Mouse (Mus musculus): ENCODE measurements around the gene Cd5.

DNA sequence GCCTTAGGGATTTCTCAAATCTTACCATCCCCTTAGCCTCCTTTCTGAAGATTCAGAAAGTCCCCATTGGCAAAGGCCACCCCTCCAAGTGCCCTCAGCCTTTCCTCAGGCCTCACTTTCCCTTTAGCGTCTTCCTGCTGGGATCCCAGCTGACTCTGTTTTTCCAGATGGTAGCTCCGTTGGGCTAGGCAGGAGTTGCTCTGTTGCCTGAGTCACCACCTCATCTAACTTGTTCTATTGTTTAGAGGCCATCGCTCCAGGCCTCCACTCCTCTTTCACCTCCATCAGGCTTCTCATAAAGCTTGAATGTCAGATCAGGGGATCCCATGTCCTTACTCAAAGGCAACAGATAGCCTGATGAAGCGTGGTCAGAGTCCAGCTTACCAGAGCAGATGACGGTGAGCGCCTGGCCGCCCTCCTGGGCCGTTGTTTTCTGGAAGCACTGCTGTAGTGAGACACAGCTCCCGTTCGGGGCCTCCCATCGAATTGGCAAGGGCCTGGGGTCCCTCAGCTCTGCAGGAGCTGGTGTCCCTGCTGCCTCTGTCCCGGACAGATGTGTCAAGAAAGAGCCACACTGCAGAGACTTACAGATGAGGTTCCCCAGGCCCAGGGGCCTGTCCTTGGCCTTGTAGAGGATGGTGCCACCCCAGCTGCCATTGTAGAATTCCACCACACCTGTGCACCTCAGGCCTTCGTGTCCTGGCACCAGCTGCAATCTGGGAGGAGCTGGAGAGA lies 14.0 kb downstream of the Cd5 start:
- TF ChIP-seq POLR2A (IDR thresholded peaks at IDR 0.05; ENCODE audit: insufficient read depth, low read depth, low read length), result no peak
- no peak for TF ChIP-seq CTCF (IDR thresholded peaks at IDR 0.05; ENCODE audit: insufficient read depth, low read depth, low read length)

All from olfactory bulb, adult 2 months (tissue).